Mouse (Mus musculus): ENCODE results near the gene Aox2.

Aox2 gene

GRCm38 (mm10) chr1:58278026-58278425 is at the start of gene Aox2:
TSS of gene Aox2 (plus strand) at chr1:58278326.
- DNase-seq (ENCODE audit: low spot score) = no peak

- no peak for DNase-seq (ENCODE audit: low spot score)
These were observed 49.2 kb upstream of the Aox2 start for GRCm38 (mm10) chr1:58228916-58229315.

GRCm38 (mm10) chr1:58229774-58230173 is 48.4 kb upstream of the Aox2 start:
- DNase-seq (ENCODE audit: low spot score) = no peak

- DNase-seq (ENCODE audit: low spot score) = no peak
These were observed 47.6 kb upstream of the Aox2 start for GRCm38 (mm10) chr1:58230542-58230941.

GRCm38 (mm10) chr1:58235405-58235804 is 42.7 kb upstream of the Aox2 start:
- DNase-seq (ENCODE audit: low spot score) = no peak

GRCm38 (mm10) chr1:58237527-58238299 is 40.4 kb upstream of the Aox2 start:
- DNase-seq (ENCODE audit: low spot score) = no peak

GRCm38 (mm10) chr1:58238440-58238839 is 39.7 kb upstream of the Aox2 start:
- DNase-seq (ENCODE audit: low spot score) = no peak

- no peak for DNase-seq (ENCODE audit: low spot score)
These were observed 39.2 kb upstream of the Aox2 start for GRCm38 (mm10) chr1:58238961-58239360.

- DNase-seq (ENCODE audit: low spot score) = no peak
These were observed 37.8 kb upstream of the Aox2 start for GRCm38 (mm10) chr1:58240347-58240746.

GRCm38 (mm10) chr1:58244487-58244886 is 33.6 kb upstream of the Aox2 start:
- no peak for DNase-seq (ENCODE audit: low spot score)

GRCm38 (mm10) chr1:58248518-58248917 is 29.6 kb upstream of the Aox2 start:
- no peak for DNase-seq (ENCODE audit: low spot score)

- no peak for DNase-seq (ENCODE audit: low spot score)
These were observed 24.7 kb upstream of the Aox2 start for GRCm38 (mm10) chr1:58253466-58253865.

- DNase-seq (ENCODE audit: low spot score) = no peak
These were observed 20.7 kb upstream of the Aox2 start for GRCm38 (mm10) chr1:58257195-58257991.

GRCm38 (mm10) chr1:58260311-58260710 is 17.8 kb upstream of the Aox2 start:
- no peak for DNase-seq (ENCODE audit: low spot score)

- no peak for DNase-seq (ENCODE audit: low spot score)
These were observed 9.9 kb upstream of the Aox2 start for GRCm38 (mm10) chr1:58268231-58268630.

- no peak for DNase-seq (ENCODE audit: low spot score)
These were observed 7.1 kb upstream of the Aox2 start for GRCm38 (mm10) chr1:58270807-58271569.

- no peak for DNase-seq (ENCODE audit: low spot score)
These were observed 2.2 kb upstream of the Aox2 start for GRCm38 (mm10) chr1:58275879-58276278.

- DNase-seq (ENCODE audit: low spot score) = no peak
These were observed 387 bp downstream of the Aox2 start for GRCm38 (mm10) chr1:58278513-58278912.

GRCm38 (mm10) chr1:58280381-58280780 is 2.3 kb downstream of the Aox2 start:
- no peak for DNase-seq (ENCODE audit: low spot score)

GRCm38 (mm10) chr1:58280939-58281624 is 3.0 kb downstream of the Aox2 start:
- no peak for DNase-seq (ENCODE audit: low spot score)

GRCm38 (mm10) chr1:58281625-58281988 is 3.5 kb downstream of the Aox2 start:
- DNase-seq (ENCODE audit: low spot score) = no peak

GRCm38 (mm10) chr1:58284505-58284904 is 6.4 kb downstream of the Aox2 start:
- no peak for DNase-seq (ENCODE audit: low spot score)
